In genomic region chr12:77500439-77501055, GRCm38 (mm10) we compare ENCODE assay signal across 12 mouse cellular contexts.
DNase-seq lines count a peak whose midpoint lies in the region; ATAC-seq and TF ChIP-seq lines count a peak whose summit lies in the region.
"Had no signal": no experiment of that assay in that cellular context is flagged by ENCODE, and none has a peak within 500 bp of the region (broad histone marks: within the 10 kb centered on the region; RNA-seq: fewer than 3 reads in every experiment).

No protein-coding gene starts in this region.

- DNase-seq in hindbrain, embryonic 14.5 days (ENCODE audit: low spot score) = no peak
- DNase-seq in midbrain, postnatal 0 days (ENCODE audit: low spot score) = peak; percentile 65
- no peak for DNase-seq in midbrain, embryonic 11.5 days (ENCODE audit: low spot score, missing footprints)
- peak; percentile 59 for DNase-seq in cerebellum, adult 8-10 months
- no peak for DNase-seq in urinary bladder, postnatal 10 days (ENCODE audit: low spot score)
- DNase-seq: heart, postnatal 36 days; lung, adult 18-20 months; thymus, postnatal 4 days had no signal

- H3K36me3 ChIP-seq in hindbrain, embryonic 16.5 days (ENCODE audit: control insufficient read depth, insufficient read depth, low read length) = no peaks in the 10 kb centered on the region
- H3K36me3 ChIP-seq in hindbrain, embryonic 14.5 days (replicated peaks; ENCODE audit: control insufficient read depth, insufficient read depth) = no peaks in the 10 kb centered on the region
- no peaks in the 10 kb centered on the region for H3K36me3 ChIP-seq in midbrain, postnatal 0 days (ENCODE audit: insufficient read depth, low read length)
- H3K36me3 ChIP-seq in midbrain, embryonic 11.5 days (ENCODE audit: control insufficient read depth, insufficient read depth, low read length) = no peaks in the 10 kb centered on the region
- H3K36me3 ChIP-seq in forebrain, embryonic 16.5 days (ENCODE audit: control insufficient read depth, insufficient read depth) = no peaks in the 10 kb centered on the region

- H3K4me1 ChIP-seq in hindbrain, embryonic 16.5 days (ENCODE audit: control insufficient read depth, insufficient read depth, low read depth, low read length) = no peaks in the 10 kb centered on the region
- no peaks in the 10 kb centered on the region for H3K4me1 ChIP-seq in hindbrain, embryonic 14.5 days (replicated peaks; ENCODE audit: control insufficient read depth, insufficient read depth, low read length)
- H3K4me1 ChIP-seq in midbrain, postnatal 0 days (ENCODE audit: insufficient read depth, low read length) = no peaks in the 10 kb centered on the region
- 0 out of 2 replicates have a peak, but pooled peaks cover 2% of the 10 kb centered on the region for H3K4me1 ChIP-seq in midbrain, embryonic 11.5 days (ENCODE audit: control insufficient read depth, insufficient read depth, low read length)
- H3K4me1 ChIP-seq in forebrain, embryonic 16.5 days (replicated peaks; ENCODE audit: control insufficient read depth, insufficient read depth, low read length) = no peaks in the 10 kb centered on the region

- WGBS in hindbrain, embryonic 16.5 days = 56% methylated on average over 5 of the region's 5 CpGs
- WGBS in hindbrain, embryonic 14.5 days = 63% methylated on average over 5 of the region's 5 CpGs
- WGBS in midbrain, postnatal 0 days = 88% methylated on average over 5 of the region's 5 CpGs
- WGBS in midbrain, embryonic 11.5 days = 80% methylated on average over 5 of the region's 5 CpGs
- 80% methylated on average over 5 of the region's 5 CpGs for WGBS in forebrain, embryonic 16.5 days

- H3K9ac ChIP-seq in hindbrain, embryonic 16.5 days (ENCODE audit: low read depth, low read length) = no peak overlapping the region
- no peak overlapping the region for H3K9ac ChIP-seq in hindbrain, embryonic 14.5 days
- H3K9ac ChIP-seq in midbrain, postnatal 0 days (replicated peaks; ENCODE audit: low read length, poor library complexity, severe bottlenecking) = no peak overlapping the region
- H3K9ac ChIP-seq in midbrain, embryonic 11.5 days (ENCODE audit: low read length) = no peak overlapping the region
- H3K9ac ChIP-seq in forebrain, embryonic 16.5 days (replicated peaks; ENCODE audit: low read depth, low read length) = no peak overlapping the region

- H3K27me3 ChIP-seq in hindbrain, embryonic 16.5 days (replicated peaks; ENCODE audit: control insufficient read depth, insufficient read depth, low read length) = no peaks in the 10 kb centered on the region
- no peaks in the 10 kb centered on the region for H3K27me3 ChIP-seq in hindbrain, embryonic 14.5 days (ENCODE audit: control insufficient read depth, insufficient read depth, low read length)
- no peaks in the 10 kb centered on the region for H3K27me3 ChIP-seq in midbrain, postnatal 0 days (ENCODE audit: insufficient read depth, low read length)
- no peaks in the 10 kb centered on the region for H3K27me3 ChIP-seq in midbrain, embryonic 11.5 days (ENCODE audit: control insufficient read depth, insufficient read depth, low read length)
- no peaks in the 10 kb centered on the region for H3K27me3 ChIP-seq in forebrain, embryonic 16.5 days (replicated peaks; ENCODE audit: control insufficient read depth, insufficient read depth, low read length)

- no peak for TF ChIP-seq CTCF in midbrain, postnatal 0 days (IDR thresholded peaks at IDR 0.05)

- no peak overlapping the region for H3K27ac ChIP-seq in hindbrain, embryonic 16.5 days (ENCODE audit: low read depth, low read length)
- no peak overlapping the region for H3K27ac ChIP-seq in hindbrain, embryonic 14.5 days
- no peak overlapping the region for H3K27ac ChIP-seq in midbrain, postnatal 0 days (ENCODE audit: low read depth, low read length)
- no peak overlapping the region for H3K27ac ChIP-seq in midbrain, embryonic 11.5 days (ENCODE audit: low read depth, low read length)
- no peak overlapping the region for H3K27ac ChIP-seq in forebrain, embryonic 16.5 days (ENCODE audit: low read length)

- ATAC-seq in hindbrain, embryonic 16.5 days = peak; percentile 17; the same call in 1 of the 2 replicates
- ATAC-seq in hindbrain, embryonic 14.5 days (ENCODE audit: low FRiP score) = no peak
- ATAC-seq in midbrain, postnatal 0 days (ENCODE audit: low FRiP score) = no peak
- ATAC-seq in midbrain, embryonic 11.5 days (ENCODE audit: low FRiP score) = no peak
- ATAC-seq in megakaryocyte progenitor cell, adult 5-6 weeks (replicated peaks; ENCODE audit: poor library complexity) = peak; percentile 34
- no peak for ATAC-seq in forebrain, embryonic 16.5 days
- ATAC-seq: midbrain, embryonic 16.5 days had no signal

- H3K9me3 ChIP-seq in hindbrain, embryonic 16.5 days (ENCODE audit: control insufficient read depth, low read length) = no peaks in the 10 kb centered on the region
- no peaks in the 10 kb centered on the region for H3K9me3 ChIP-seq in hindbrain, embryonic 14.5 days (ENCODE audit: control insufficient read depth, low read length)
- no peaks in the 10 kb centered on the region for H3K9me3 ChIP-seq in midbrain, postnatal 0 days (ENCODE audit: low read length)
- H3K9me3 ChIP-seq in midbrain, embryonic 11.5 days (ENCODE audit: control insufficient read depth, low read length) = no peaks in the 10 kb centered on the region
- no peaks in the 10 kb centered on the region for H3K9me3 ChIP-seq in forebrain, embryonic 16.5 days (ENCODE audit: control insufficient read depth, low read length)

- H3K4me3 ChIP-seq in hindbrain, embryonic 16.5 days (ENCODE audit: low read length) = no peak overlapping the region
- H3K4me3 ChIP-seq in hindbrain, embryonic 14.5 days (replicated peaks; ENCODE audit: low read length) = no peak overlapping the region
- H3K4me3 ChIP-seq in midbrain, postnatal 0 days (ENCODE audit: low read depth, low read length) = no peak overlapping the region
- H3K4me3 ChIP-seq in midbrain, embryonic 11.5 days (ENCODE audit: low read depth, low read length) = no peak overlapping the region
- H3K4me3 ChIP-seq in forebrain, embryonic 16.5 days (replicated peaks; ENCODE audit: low read length) = no peak overlapping the region

- H3K4me2 ChIP-seq in hindbrain, embryonic 16.5 days (ENCODE audit: low read length) = no peak overlapping the region
- H3K4me2 ChIP-seq in hindbrain, embryonic 14.5 days (replicated peaks) = no peak overlapping the region
- no peak overlapping the region for H3K4me2 ChIP-seq in midbrain, postnatal 0 days (ENCODE audit: low read depth, low read length, poor library complexity, severe bottlenecking)
- no peak overlapping the region for H3K4me2 ChIP-seq in midbrain, embryonic 11.5 days
- no peak overlapping the region for H3K4me2 ChIP-seq in forebrain, embryonic 16.5 days (ENCODE audit: low read length)

Comparison
In these comparisons a context has a peak if more than half of its experiments do, and no peak if none do; other contexts are left out.
1. ATAC-seq: peak in hindbrain, embryonic 16.5 days (single experiment) and megakaryocyte progenitor cell, adult 5-6 weeks (single experiment); none in hindbrain, embryonic 14.5 days (single experiment), midbrain, postnatal 0 days (single experiment), midbrain, embryonic 11.5 days (single experiment) and forebrain, embryonic 16.5 days (single experiment).
2. DNase-seq: peak in midbrain, postnatal 0 days (single experiment) and cerebellum, adult 8-10 months (single experiment); none in hindbrain, embryonic 14.5 days (single experiment), midbrain, embryonic 11.5 days (single experiment) and urinary bladder, postnatal 10 days (single experiment).